Mouse (Mus musculus) naive thymus-derived CD4-positive, alpha-beta T cell, adult 2 months (primary cell): Measurements from ENCODE around the gene Fam168a.
"Not testable (repeated sequence)": the region's sequence is repeated elsewhere in the genome, so short reads cannot be mapped to it uniquely, and the experiment has no call there.

Experiments used
- DNase-seq: peaks from one replicate; pipeline ENCODE4 v3.0.0-alpha.2; 2011; ENCODE audit warnings: low read depth

Gene Fam168a

GRCm38 (mm10) chr7:100706883-100707480 is 547 bp downstream of the Fam168a start:
- no peak for DNase-seq

DNA sequence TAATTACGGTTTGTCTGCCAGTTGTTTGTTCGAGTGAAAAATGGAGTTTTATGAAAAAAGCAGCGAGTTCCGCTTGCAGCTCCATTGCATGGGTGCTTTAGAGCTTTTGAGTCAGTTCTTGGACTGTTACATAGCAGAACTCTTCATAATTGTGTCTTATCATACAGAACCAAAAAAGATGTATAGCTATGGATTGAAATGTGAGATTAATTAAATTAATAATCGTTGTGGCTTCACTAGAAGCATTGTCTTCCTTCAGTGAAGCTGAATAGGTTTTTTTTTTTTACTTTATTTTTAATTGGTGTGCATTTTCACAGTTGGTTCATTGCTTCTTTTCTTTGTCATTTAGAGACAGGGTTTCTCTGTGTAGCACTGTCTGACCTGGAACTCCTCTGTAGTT is 12.3 kb downstream of the Fam168a start:
- no peak for DNase-seq

DNA sequence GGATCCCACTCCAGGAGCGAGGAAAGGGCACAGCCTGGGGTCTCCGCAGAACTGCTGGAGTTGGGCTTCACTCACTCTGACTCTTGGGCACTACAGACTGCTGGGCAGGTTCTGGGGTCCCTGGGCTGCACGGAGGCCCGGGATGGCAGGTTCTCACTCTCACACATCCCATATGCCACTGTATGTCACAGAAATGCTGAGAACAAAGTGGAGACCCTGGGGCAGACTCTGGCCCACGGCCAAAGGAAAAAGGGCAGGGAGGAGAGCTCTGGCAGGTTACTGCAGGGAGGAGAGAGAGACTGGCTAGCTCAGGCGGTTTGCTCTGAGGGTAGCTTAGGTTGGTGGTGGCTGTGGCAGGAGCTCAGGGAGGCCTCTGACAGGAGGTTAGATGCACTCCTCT is 15.8 kb downstream of the Fam168a start:
- DNase-seq: no peak

- no peak for DNase-seq
Measured at GRCm38 (mm10) chr7:100723453-100724294, 17.2 kb downstream of the Fam168a start.

GRCm38 (mm10) chr7:100727538-100728085 is 21.2 kb downstream of the Fam168a start:
- DNase-seq: no peak

DNA sequence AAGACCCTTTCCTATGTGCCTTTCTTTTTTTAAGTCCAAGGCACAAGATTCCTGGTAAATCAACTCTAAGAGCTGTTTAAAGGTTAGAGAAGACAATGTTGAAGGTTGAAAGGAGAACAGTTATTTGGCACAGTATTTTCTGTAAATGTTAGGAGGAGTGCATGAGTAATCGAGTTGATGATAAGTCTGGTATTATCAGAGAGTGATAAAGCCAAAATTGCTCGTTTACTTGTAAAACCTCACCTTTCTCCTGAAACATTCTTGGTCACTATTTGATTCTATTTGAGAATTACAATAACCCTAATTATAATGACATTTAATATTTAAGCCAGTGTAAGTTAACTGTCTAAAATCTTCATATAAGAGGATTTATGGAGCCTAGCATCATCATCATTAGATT is 23.3 kb downstream of the Fam168a start:
- no peak for DNase-seq

DNA sequence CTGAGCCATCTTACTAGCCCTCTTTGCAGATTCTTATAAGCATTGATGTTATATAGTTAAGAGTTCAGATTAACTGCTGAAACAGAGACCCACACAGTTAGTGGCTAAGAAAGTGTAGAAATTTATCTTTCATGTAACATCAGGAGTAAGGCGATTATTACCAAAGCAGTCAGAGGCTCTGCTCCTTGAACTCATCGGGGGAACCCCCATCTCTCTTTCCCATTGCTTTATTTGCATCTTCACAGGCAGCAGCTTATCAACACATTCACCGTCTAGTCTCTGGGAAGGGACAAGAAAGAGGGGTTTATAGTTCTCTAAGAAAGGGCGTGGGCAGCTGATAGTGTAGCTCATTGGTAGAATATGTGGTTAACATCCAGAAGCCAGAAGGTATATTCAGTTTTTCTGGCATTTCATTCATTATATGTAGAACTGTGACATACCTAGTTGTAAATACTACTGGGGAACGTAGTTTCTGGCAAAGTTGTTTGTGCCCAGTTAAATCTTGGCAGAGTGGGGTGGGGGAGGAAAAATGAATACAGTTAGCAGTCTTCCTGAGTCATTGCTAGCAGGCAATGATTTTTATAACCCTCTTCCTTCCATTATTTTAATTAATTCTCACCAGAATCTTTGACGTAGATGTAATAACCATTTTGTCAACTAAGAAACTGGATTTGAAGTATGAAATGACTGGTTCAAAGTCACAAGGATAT is 26.1 kb downstream of the Fam168a start:
- no peak for DNase-seq

DNA sequence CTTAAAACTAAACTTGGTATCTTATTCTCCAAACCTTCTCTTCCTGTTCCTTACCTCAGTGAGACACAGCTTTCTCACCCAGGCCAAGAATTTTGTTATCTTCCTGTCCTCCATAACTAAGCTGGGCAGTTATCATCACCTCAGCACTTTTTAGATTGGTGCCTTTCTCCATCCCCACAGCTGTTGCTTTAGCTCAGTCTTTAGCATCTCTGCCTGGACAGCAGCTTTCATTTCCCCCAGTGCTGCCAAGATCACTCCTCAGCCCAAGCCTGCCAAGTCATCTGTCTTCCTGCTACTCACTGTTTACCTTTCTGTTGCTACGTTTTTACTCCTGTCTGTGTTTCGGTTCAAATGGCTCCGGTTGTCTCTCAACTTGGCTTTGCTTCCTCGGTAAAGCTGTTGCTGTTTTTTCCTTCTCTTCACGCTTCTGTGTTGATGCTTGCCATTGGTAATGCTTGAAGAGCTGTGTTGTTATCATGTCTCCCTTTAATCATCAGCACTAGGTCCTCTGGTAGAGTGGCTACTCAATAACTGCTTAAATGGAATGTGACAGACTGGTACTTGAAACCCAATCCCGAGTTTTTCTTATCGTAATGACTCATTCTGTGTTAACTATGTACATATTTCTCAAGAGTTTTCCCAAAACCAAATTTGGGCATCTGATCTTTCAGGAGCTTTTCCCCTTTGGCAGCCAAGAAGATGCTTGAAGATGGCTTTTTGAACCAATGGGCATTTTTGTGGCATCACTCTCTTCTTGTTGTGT is 26.8 kb downstream of the Fam168a start:
- DNase-seq: no peak

DNA sequence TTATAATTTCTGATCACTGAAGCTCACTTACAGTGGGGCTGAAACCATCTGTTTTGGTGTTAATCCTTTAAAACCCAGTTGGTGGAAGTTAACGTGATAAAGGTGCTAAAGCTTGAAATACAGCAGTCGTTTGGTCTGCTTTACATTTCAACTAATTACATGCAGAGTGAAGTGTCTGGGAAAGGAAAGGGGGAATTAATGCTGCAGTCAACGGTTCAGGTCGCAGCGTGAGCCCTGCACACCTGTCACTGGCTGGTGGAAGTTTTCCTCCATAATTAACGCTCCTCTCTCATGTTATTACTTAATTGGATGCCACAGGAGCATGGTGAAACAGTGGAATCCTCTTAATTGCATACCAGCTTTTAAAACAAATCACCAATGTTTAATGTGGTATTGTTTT is 27.8 kb downstream of the Fam168a start:
- no peak for DNase-seq

GRCm38 (mm10) chr7:100734905-100735304 is 28.5 kb downstream of the Fam168a start:
- not testable (repeated sequence) for DNase-seq

DNA sequence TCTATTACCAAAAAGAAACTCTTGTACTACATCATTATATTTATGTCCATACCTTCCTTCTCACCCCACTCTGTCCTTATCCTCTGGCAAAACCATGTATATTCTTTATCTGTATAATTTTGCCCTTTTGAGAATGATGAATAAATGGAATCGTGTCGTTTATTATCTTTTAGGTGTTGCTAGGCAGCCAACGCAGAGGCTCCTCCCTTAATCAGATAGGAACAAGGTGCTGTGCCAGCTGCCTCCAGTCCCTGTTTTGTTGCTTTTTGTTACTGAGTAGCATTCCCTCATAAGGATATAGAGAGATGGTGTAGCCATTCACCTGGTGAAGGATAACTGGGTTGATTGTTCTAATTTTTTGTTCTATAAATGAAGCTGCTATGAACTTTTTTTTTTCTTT is 29.7 kb downstream of the Fam168a start:
- DNase-seq: no peak

DNA sequence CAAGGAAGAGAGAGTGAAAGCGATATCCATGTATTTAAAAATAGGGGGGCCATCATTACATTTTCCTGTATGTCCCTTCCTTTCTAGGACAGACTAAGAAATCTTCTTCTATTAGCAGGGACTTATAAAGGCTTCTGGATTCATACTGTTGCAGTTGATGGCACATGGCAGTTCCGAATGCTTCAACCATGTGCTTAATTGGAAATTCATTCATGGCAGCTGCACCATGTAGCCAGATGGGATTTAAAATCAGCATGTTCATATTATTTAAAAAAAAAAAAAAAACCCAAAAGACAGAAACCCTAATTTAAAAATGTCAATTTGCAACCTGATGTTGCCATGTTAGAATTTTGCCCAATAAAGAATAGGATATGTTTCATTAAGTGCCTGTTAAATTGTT is 37.9 kb downstream of the Fam168a start:
- DNase-seq: no peak

GRCm38 (mm10) chr7:100750101-100750500 is 43.7 kb downstream of the Fam168a start:
- DNase-seq: no peak

DNA sequence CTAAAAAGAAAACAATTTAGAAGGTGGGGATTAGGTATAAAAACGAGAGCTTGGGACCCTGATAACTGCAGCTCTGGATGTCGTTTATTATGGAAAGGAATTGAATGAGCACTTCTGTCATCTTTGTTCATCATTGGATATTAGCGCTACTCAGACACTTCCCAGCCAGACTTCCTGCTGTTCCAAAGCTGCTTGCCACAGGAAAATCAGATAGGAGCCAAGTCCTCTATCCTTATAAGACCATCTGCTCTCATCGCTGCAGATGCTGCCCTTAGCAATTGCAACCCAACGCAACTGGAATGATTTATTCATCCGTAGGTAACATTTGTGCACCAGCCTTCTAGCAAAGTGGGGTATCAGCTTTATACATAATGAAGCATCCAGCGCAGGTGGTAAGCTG is 52.3 kb downstream of the Fam168a start:
- DNase-seq: no peak

DNA sequence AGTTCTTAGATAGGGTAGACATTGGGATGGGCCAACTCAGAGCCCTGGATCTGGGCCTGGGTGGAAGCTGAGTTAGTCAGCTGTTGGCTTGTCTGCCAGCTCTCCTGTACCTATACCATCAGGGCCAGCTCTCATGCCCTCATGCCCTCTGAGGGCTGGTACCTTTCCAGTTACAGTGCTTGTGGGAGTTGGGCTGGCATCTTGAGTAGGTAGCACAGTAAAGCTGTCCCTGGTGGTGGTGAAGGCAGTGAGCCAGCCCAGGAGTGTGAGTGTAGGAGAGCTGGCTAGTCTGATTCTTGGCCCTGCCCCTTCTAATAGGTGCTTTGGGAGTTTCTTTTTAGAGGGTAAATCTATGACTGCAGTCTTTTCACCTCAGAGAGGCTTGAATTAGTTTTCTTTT is 56.3 kb downstream of the Fam168a start:
- no peak for DNase-seq

- DNase-seq: no peak
Measured at GRCm38 (mm10) chr7:100767568-100767967, 61.1 kb downstream of the Fam168a start.

DNA sequence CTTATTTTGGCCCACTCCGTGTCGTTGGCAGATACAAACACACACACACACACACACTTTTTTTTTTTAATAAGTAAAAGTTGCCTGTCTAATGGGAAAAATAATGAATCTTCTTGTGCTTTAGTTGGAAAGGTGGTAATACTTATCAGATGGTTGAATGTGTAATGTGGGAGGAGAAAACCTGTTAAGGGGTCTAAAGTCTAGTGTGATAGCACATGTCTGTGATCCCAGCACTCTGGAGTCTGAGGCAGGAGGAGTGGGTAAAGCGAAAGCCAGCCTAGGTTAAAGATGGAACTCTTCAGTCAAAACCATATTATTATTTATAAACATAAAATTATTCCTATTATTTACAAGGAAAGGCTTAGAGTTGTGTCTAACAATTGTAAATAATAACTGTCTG is 61.6 kb downstream of the Fam168a start:
- no peak for DNase-seq

GRCm38 (mm10) chr7:100769534-100770083 is 63.2 kb downstream of the Fam168a start:
- DNase-seq: no peak

GRCm38 (mm10) chr7:100770669-100771341 is 64.4 kb downstream of the Fam168a start:
- DNase-seq: no peak

GRCm38 (mm10) chr7:100774189-100774588 is 67.8 kb downstream of the Fam168a start:
- DNase-seq: no peak

DNA sequence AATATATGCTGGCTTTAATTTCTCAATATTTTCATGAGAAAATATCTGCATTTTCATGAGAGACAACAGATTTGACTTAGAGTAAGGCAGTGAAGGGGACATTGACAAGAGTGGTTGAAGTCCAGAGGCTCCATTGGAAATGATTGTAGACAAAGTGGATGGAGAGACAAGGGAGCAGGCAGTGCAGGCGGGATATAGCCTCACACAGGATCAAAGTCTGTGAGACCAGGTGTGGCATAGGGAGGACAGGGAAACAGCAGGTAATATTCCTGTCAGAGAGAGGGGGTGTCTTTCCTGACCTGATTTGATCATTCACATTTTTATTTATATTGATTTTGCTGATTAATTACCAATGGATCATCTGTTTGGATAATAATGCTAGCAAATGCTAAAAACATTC is 69.4 kb downstream of the Fam168a start:
- DNase-seq: no peak
